Mouse (Mus musculus): Measurements from ENCODE around the gene Pla2g12b.

Gene Pla2g12b

GRCm38 (mm10) chr10:59416623-59417022 lies 13.2 kb downstream of the Pla2g12b start:
- no peak for DNase-seq

- DNase-seq: no peak
These were observed 16.1 kb downstream of the Pla2g12b start for GRCm38 (mm10) chr10:59419516-59419915.

GRCm38 (mm10) chr10:59424453-59424852 lies 21.0 kb downstream of the Pla2g12b start:
- DNase-seq: peak in 1 of 2 experiments; percentile 27

GRCm38 (mm10) chr10:59425369-59425768 lies 21.9 kb downstream of the Pla2g12b start:
- DNase-seq: peak; percentile 26 to 60

GRCm38 (mm10) chr10:59426371-59426770 lies 22.9 kb downstream of the Pla2g12b start:
- peak in 1 of 2 experiments; percentile 19 for DNase-seq

- no peak for DNase-seq
These were observed 26.1 kb downstream of the Pla2g12b start for GRCm38 (mm10) chr10:59429448-59430135.

- no peak for DNase-seq
These were observed 27.3 kb downstream of the Pla2g12b start for GRCm38 (mm10) chr10:59430701-59431218.

- DNase-seq: no peak
These were observed 32.3 kb downstream of the Pla2g12b start for GRCm38 (mm10) chr10:59435746-59436145.

GRCm38 (mm10) chr10:59438651-59439050 lies 35.2 kb downstream of the Pla2g12b start:
- DNase-seq: no peak

- DNase-seq: peak; percentile 33 to 52
These were observed 36.1 kb downstream of the Pla2g12b start for GRCm38 (mm10) chr10:59439508-59439931.

GRCm38 (mm10) chr10:59440177-59440576 lies 36.7 kb downstream of the Pla2g12b start:
- no peak for DNase-seq

GRCm38 (mm10) chr10:59441735-59442134 lies 38.3 kb downstream of the Pla2g12b start, which contains the start of gene Oit3:
Oit3 (minus strand) TSS chr10:59441778.
- no peak for DNase-seq

GRCm38 (mm10) chr10:59443212-59443611 lies 39.8 kb downstream of the Pla2g12b start:
- peak in 1 of 2 experiments; percentile 11 for DNase-seq

GRCm38 (mm10) chr10:59444106-59444505 lies 40.6 kb downstream of the Pla2g12b start:
- no peak for DNase-seq

GRCm38 (mm10) chr10:59444635-59445034 lies 41.2 kb downstream of the Pla2g12b start:
- no peak for DNase-seq

- no peak for DNase-seq
These were observed 43.5 kb downstream of the Pla2g12b start for GRCm38 (mm10) chr10:59446911-59447437.

GRCm38 (mm10) chr10:59447546-59447945 lies 44.1 kb downstream of the Pla2g12b start:
- DNase-seq: no peak

GRCm38 (mm10) chr10:59451839-59452238 lies 48.4 kb downstream of the Pla2g12b start:
- DNase-seq: no peak

- no peak for DNase-seq
These were observed 51.2 kb downstream of the Pla2g12b start for GRCm38 (mm10) chr10:59454631-59455030.

GRCm38 (mm10) chr10:59459767-59460166 lies 56.3 kb downstream of the Pla2g12b start:
- peak in 1 of 2 experiments; percentile 21 for DNase-seq

GRCm38 (mm10) chr10:59462307-59462706 lies 58.8 kb downstream of the Pla2g12b start:
- no peak for DNase-seq

- no peak for DNase-seq
These were observed 62.1 kb downstream of the Pla2g12b start for GRCm38 (mm10) chr10:59465546-59465945.

- no peak for DNase-seq
These were observed 63.2 kb downstream of the Pla2g12b start for GRCm38 (mm10) chr10:59466626-59467025.

GRCm38 (mm10) chr10:59467297-59467696 lies 63.8 kb downstream of the Pla2g12b start:
- DNase-seq: no peak
